Comparison of ENCODE assay signal across 14 mouse cellular contexts in the genomic region with DNA sequence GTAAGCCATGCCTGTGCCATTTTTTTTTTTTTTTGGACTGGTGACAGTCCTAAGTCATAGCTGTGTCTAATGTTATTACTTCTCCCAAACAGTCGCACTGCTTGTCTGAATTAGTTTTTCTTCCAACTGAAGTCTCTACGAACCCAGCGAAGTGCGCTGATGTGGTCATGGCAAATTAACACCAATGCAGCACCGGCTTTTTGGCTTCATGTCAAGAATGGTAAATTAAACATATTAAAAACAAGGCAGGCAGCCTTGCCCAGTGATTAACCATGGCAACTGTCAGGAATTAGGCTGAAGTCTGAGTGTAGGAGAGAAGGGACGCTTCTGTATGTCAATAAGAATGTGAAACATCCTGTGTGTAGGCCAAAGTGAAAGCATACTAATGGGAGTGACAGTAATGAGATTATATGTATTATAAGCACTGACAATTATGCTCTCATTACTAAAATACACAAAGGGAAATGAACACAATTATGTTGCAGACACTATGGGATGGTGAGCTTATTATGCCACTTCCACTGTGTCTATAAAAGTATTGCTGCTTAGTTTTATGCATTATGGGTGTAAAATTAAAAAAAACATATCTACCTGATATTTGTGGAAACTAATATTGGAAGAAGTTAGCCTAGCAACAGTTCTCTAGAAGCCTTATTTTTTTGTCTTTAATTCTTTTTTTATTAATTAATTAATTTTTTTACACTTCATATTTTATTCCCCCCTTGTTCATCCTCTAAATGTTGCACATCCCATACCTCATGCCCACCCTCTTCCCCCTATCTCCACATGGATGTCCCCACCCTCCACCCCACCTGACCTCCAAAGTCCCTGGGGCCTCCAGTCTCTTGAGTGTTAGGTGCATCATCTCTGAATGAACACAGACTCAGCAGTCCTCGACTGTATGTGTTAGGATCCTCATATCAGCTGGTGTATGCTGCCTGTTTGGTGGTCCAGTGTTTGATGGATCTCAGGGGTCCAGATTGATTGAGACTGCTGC.
A peak's percentile ranks its signal among the peaks of the same experiment; 100 is the strongest.
DNase-seq lines count a peak whose midpoint lies in the region; ATAC-seq and TF ChIP-seq lines count a peak whose summit lies in the region.
"Had no signal": no experiment of that assay in that cellular context is flagged by ENCODE, and none has a peak within 500 bp of the region (broad histone marks: within the 10 kb centered on the region; RNA-seq: fewer than 3 reads in every experiment).

No protein-coding gene starts in this region.

- no peak for TF ChIP-seq CTCF in forebrain, postnatal 0 days (IDR thresholded peaks at IDR 0.05; ENCODE audit: low read depth)

- no peaks in the 10 kb centered on the region for H3K9me3 ChIP-seq in neural tube, embryonic 11.5 days (ENCODE audit: control insufficient read depth, low read length)
- H3K9me3 ChIP-seq in forebrain, postnatal 0 days (ENCODE audit: low read length): no peaks in the 10 kb centered on the region
- H3K9me3 ChIP-seq in midbrain, embryonic 12.5 days: no peaks in the 10 kb centered on the region
- H3K9me3 ChIP-seq in kidney, embryonic 15.5 days (replicated peaks): no peaks in the 10 kb centered on the region
- H3K9me3 ChIP-seq: liver, embryonic 15.5 days had no signal

- DNase-seq in neural tube, embryonic 11.5 days (ENCODE audit: low spot score): peak; percentile 26
- no peak for DNase-seq in neural tube, embryonic 10.5 days (ENCODE audit: extremely low spot score, low spot score)
- DNase-seq in forebrain, postnatal 0 days: peak; percentile 10
- no peak for DNase-seq in frontal cortex, postnatal 25 days (ENCODE audit: low spot score in 2 of 2)
- no peak for DNase-seq in adrenal gland, adult 8-10 months
- no peak for DNase-seq in layer of hippocampus, postnatal 25 days (ENCODE audit: extremely low spot score in 1 of 2, low spot score in 1 of 2)
- DNase-seq: adrenal gland, adult 2 months; cerebellum, adult 9-11 months; kidney, postnatal 36 days; thymus, postnatal 14 days had no signal

- no peak overlapping the region for H3K27ac ChIP-seq in neural tube, embryonic 11.5 days (ENCODE audit: low read depth, low read length)
- H3K27ac ChIP-seq in forebrain, postnatal 0 days (ENCODE audit: low read depth, low read length): no peak overlapping the region
- H3K27ac ChIP-seq in midbrain, embryonic 12.5 days (replicated peaks): no peak overlapping the region
- H3K27ac ChIP-seq in kidney, embryonic 15.5 days: no peak overlapping the region
- H3K27ac ChIP-seq: liver, embryonic 15.5 days had no signal

- H3K9ac ChIP-seq in neural tube, embryonic 11.5 days (ENCODE audit: low read length): no peak overlapping the region
- H3K9ac ChIP-seq in forebrain, postnatal 0 days: no peak overlapping the region
- no peak overlapping the region for H3K9ac ChIP-seq in midbrain, embryonic 12.5 days (replicated peaks)
- H3K9ac ChIP-seq in kidney, embryonic 15.5 days: no peak overlapping the region
- H3K9ac ChIP-seq: liver, embryonic 15.5 days had no signal

- no peaks in the 10 kb centered on the region for H3K27me3 ChIP-seq in neural tube, embryonic 11.5 days (ENCODE audit: control insufficient read depth, insufficient read depth, low read length)
- H3K27me3 ChIP-seq in forebrain, postnatal 0 days (ENCODE audit: insufficient read depth, low read length): no peaks in the 10 kb centered on the region
- H3K27me3 ChIP-seq in midbrain, embryonic 12.5 days: peaks cover 27% of the 10 kb centered on the region
- H3K27me3 ChIP-seq in kidney, embryonic 15.5 days: no peaks in the 10 kb centered on the region
- H3K27me3 ChIP-seq: liver, embryonic 15.5 days; megakaryocyte, embryonic 14.5 days had no signal

- WGBS in neural tube, embryonic 11.5 days: 50% methylated on average over 7 of the region's 7 CpGs
- 29% methylated on average over 7 of the region's 7 CpGs for WGBS in forebrain, postnatal 0 days
- WGBS in midbrain, embryonic 12.5 days: 37% methylated on average over 7 of the region's 7 CpGs
- 70% methylated on average over 7 of the region's 7 CpGs for WGBS in kidney, embryonic 15.5 days

- H3K4me2 ChIP-seq in neural tube, embryonic 11.5 days (ENCODE audit: low read depth): no peak overlapping the region
- H3K4me2 ChIP-seq in forebrain, postnatal 0 days (ENCODE audit: low read depth): no peak overlapping the region
- H3K4me2 ChIP-seq in midbrain, embryonic 12.5 days (replicated peaks): no peak overlapping the region
- H3K4me2 ChIP-seq in kidney, embryonic 15.5 days: no peak overlapping the region
- H3K4me2 ChIP-seq: liver, embryonic 15.5 days had no signal

- no peaks in the 10 kb centered on the region for H3K4me1 ChIP-seq in neural tube, embryonic 11.5 days (ENCODE audit: control insufficient read depth, insufficient read depth, low read length)
- no peaks in the 10 kb centered on the region for H3K4me1 ChIP-seq in forebrain, postnatal 0 days (ENCODE audit: insufficient read depth)
- no peaks in the 10 kb centered on the region for H3K4me1 ChIP-seq in midbrain, embryonic 12.5 days
- no peaks in the 10 kb centered on the region for H3K4me1 ChIP-seq in kidney, embryonic 15.5 days
- H3K4me1 ChIP-seq: liver, embryonic 15.5 days; megakaryocyte, embryonic 14.5 days had no signal

- no peaks in the 10 kb centered on the region for H3K36me3 ChIP-seq in neural tube, embryonic 11.5 days (ENCODE audit: control insufficient read depth, insufficient read depth, low read length)
- no peaks in the 10 kb centered on the region for H3K36me3 ChIP-seq in forebrain, postnatal 0 days (ENCODE audit: insufficient read depth)
- no peaks in the 10 kb centered on the region for H3K36me3 ChIP-seq in midbrain, embryonic 12.5 days
- H3K36me3 ChIP-seq in kidney, embryonic 15.5 days: no peaks in the 10 kb centered on the region
- H3K36me3 ChIP-seq: liver, embryonic 15.5 days had no signal

- no peak overlapping the region for H3K4me3 ChIP-seq in neural tube, embryonic 11.5 days (ENCODE audit: low read depth, low read length)
- H3K4me3 ChIP-seq in forebrain, postnatal 0 days (ENCODE audit: low read depth, low read length): no peak overlapping the region
- no peak overlapping the region for H3K4me3 ChIP-seq in midbrain, embryonic 12.5 days
- no peak overlapping the region for H3K4me3 ChIP-seq in kidney, embryonic 15.5 days (replicated peaks)
- H3K4me3 ChIP-seq: liver, embryonic 15.5 days; megakaryocyte, embryonic 14.5 days had no signal

- peak; percentile 91 for ATAC-seq in neural tube, embryonic 11.5 days (ENCODE audit: insufficient read depth, low FRiP score, low TSS enrichment)
- peak; percentile 32; the same call in 1 of the 2 replicates for ATAC-seq in forebrain, postnatal 0 days
- ATAC-seq in midbrain, embryonic 12.5 days (ENCODE audit: low FRiP score, low read depth): peak; percentile 96
- no peak for ATAC-seq in kidney, embryonic 15.5 days (replicated peaks; ENCODE audit: low FRiP score)

Comparison
In these comparisons a context has a peak if more than half of its experiments do, and no peak if none do; other contexts are left out.
1. DNase-seq: peak in neural tube, embryonic 11.5 days (single experiment) and forebrain, postnatal 0 days (single experiment); none in neural tube, embryonic 10.5 days (single experiment), frontal cortex, postnatal 25 days (0 of 2), adrenal gland, adult 8-10 months (single experiment) and layer of hippocampus, postnatal 25 days (0 of 2).